Mouse (Mus musculus): ENCODE results near the gene Plekhh3. TPM values are rescaled to one million over a fixed set of nuclear protein-coding genes. Genes with fewer than 3 reads are reported as not detected.

The Plekhh3 gene
- polyA plus RNA-seq, 2 experiments from 2014 or later = not detected

DNA sequence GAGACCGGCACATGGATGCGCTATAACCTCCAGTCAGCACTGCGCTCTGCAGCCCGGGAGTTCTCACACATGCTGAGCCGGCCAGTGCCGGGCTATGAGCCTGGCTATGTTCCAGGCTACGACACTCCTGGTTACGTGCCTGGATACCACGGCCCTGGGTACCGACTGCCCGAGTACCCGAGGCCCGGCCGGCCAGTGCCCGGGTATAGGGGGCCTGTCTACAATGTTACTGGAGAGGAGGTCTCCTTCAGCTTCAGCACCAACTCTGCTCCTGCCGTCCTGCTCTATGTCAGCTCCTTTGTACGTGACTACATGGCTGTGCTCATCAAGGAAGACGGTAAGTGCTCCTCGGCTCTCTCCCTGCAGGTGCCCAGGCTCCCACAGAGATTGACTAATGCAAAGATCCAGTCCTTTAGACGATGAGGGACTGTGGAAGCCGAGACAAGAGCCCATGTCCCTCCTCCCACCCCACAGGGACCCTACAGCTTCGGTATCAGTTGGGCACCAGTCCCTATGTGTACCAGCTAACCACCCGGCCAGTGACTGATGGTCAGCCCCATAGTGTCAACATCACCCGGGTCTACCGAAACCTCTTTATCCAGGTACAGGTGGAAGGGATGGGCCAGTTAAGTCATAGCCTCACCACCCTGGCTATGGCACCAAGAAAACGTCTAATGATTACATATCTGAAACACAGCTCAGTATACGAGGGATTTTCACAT, 15.5 kb upstream of the Plekhh3 start:
- ATAC-seq = no peak

DNA sequence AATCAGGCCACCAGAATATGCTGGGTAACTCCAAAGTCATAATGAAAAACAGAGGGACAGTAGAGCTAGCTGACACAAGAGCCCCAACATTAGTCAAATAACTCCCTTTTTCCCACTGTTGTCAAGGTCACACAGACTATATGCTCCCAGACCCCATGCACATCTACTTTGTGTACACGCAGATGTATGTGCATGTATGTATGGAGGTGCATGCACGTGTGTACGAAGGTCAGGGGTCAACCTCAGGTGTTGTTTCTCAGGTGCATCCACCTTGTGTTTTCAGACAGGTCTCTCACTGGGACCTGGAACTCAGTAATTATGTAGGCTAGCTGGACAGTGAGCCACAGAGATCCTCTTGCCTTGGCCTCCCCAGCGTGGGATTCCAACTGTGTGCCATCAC, 14.3 kb upstream of the Plekhh3 start:
- ATAC-seq = no peak

DNA sequence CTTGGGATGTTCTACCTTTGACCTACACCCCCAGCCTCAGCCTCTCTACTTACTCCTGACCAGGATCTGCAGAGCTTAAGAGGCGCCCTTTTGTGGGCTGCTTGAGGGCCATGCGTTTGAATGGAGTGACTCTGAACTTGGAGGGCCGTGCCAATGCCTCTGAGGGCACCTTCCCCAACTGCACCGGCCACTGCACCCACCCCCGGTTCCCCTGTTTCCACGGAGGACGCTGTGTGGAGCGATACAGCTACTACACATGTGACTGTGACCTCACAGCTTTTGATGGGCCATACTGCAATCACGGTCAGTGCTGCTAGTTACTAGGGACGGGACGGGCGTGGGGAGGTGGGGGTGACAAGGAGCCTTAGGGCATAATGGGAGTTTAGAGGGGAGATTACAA, 13.8 kb upstream of the Plekhh3 start:
- ATAC-seq = no peak

DNA sequence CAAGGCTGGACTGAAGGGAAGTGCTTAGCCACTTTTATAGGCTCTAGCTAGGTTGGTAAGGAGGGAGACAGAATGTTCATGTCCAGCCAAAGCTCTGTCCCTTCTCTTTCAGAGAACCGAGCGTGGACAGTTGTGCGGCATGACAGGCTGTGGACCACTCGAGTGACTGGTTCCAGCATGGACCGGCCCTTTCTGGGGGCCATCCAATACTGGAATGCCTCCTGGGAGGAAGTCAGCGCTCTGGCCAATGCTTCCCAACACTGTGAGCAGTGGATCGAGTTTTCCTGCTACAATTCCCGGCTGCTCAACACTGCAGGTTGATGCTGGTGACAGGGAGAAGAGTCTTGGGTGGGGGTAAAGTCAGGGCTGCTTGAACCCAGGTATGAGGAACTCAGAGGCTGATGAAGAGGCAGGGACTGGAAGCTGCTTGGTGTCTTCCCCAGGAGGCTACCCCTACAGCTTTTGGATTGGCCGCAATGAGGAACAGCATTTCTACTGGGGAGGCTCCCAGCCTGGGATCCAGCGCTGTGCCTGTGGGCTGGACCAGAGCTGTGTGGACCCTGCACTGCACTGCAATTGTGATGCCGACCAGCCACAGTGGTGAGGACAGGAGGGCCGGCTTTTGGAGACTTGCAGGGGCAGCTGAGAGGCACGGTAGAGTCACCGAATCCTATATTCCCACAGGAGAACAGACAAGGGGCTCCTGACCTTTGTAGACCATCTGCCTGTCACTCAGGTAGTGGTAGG, 11.8 kb upstream of the Plekhh3 start:
- ATAC-seq = no peak

DNA sequence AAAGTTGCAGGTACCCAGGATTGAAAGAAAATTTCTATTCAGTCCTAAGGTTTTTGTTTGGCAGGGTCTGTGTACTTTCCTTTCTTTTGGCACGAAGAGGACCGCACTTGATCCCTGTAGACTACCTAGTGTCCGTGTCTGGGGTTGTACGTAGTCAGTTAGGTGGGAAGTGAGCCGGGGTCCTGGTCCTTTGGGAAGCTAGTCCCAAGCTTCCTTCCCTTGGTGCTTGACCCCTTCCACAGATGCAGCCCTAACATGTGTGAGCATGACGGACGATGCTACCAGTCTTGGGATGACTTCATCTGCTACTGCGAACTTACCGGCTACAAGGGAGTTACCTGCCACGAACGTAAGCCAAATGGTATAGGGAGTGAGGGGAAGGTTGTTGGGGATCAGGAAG, 10.8 kb upstream of the Plekhh3 start:
- no peak for ATAC-seq

DNA sequence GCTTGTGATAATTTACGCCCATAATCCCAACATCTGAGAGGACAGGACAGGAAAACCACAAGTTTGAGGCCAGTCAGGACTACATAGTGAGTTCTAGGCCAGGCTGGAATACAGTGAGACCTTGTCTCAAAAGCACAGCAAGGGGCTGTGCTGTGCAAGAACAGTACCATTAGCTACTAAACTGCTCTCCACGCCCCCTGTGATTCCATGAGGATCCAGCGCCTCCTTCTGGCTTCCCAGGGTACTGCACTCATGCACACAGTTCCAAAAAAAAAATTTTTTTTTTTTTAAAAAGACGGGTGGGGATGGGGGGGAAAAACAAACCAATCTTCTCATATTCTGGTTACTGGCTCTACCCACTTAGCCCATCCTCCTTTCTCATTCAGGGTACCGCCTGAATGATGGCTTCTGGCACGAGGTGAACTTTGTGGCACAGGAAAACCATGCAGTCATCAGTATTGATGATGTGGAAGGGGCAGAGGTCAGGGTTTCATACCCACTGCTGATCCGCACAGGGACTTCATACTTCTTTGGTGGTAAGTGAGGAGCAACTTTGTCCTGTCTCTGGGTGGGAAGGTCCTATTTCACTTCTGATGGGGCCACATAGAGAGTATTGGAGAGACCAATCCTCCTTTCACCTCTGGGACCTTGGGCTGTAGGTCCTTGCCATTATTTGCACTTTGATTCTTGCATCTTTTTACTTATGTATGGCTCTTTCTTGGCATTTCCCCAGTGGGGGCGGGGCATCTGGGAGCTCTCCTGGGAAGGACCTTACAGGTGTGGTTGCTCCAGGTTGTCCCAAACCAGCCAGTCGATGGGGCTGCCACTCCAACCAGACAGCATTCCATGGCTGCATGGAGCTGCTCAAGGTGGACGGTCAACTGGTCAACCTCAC, 9.9 kb upstream of the Plekhh3 start:
- ATAC-seq = no peak

DNA sequence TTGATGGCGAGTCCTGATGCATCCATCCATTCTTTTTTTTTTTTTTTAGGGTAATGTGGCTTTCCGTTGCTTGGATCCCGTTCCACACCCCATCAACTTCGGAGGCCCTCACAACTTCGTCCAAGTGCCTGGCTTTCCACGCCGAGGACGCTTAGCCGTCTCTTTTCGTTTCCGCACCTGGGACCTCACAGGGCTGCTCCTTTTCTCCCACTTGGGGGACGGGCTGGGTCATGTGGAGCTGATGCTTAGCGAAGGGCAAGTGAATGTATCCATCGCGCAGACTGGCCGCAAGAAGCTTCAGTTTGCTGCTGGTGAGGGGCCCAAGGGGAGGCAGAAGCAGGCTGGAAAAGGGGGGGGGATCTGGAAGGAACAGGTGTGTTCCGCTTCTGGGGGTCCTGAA, 9.1 kb upstream of the Plekhh3 start:
- no peak for ATAC-seq

DNA sequence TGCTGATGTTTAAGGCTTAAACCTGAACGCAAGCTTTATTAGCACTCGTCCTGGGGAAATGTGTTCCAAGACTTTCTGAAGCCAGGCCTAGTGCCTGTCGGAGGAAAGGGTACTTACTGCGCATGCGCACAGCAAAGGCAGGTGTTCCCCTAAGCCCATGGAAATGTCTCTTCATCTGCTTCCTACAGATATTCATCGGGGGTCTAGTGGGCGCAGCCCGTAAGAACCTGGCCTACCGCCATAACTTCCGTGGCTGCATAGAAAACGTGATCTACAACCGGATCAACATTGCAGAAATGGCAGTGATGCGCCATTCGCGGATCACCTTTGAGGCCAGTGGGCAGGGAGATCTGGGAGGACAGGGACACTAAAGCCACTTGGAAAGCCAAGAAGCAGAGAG, 8.2 kb upstream of the Plekhh3 start:
- ATAC-seq = no peak

DNA sequence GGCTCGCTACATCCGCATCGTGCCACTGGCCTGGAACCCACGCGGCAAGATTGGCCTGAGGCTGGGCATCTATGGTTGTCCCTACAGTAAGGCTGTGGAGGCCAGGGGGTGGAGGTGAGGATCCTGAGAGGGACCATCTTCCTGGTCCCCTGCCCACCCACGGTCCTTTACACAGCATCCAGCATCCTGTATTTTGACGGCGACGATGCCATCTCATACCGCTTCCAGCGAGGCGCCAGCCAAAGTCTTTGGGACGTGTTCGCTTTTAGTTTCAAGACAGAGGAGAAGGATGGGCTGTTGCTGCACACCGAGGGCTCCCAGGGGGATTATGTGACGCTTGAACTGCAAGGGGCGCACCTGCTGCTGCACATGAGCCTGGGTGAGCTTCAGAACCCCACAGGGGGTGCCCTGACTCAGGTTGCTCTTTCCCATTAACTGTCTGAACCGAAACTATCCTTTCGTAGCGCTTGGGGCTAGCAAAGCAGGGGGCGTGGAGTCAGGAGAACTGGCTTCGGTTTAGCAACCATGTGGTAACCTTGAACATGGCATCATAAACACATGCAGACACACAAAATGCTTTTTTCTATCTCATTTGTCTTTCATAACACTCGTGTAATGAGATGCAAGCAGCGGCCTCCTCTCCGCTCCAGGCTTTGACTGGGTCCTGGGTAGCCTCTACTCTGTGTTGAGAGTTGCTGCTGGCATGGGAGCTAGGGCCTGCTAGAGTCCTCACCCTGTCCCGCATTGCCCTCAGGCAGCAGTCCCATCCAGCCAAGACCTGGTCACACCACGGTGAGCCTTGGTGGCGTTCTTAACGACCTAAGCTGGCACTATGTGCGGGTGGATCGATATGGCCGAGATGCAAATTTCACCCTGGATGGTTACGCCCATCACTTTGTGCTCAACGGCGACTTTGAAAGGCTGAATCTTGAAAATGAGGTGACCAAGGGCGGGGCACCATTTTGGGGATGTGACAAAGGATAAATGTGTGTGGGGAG, 7.2 kb upstream of the Plekhh3 start:
- ATAC-seq = no peak

DNA sequence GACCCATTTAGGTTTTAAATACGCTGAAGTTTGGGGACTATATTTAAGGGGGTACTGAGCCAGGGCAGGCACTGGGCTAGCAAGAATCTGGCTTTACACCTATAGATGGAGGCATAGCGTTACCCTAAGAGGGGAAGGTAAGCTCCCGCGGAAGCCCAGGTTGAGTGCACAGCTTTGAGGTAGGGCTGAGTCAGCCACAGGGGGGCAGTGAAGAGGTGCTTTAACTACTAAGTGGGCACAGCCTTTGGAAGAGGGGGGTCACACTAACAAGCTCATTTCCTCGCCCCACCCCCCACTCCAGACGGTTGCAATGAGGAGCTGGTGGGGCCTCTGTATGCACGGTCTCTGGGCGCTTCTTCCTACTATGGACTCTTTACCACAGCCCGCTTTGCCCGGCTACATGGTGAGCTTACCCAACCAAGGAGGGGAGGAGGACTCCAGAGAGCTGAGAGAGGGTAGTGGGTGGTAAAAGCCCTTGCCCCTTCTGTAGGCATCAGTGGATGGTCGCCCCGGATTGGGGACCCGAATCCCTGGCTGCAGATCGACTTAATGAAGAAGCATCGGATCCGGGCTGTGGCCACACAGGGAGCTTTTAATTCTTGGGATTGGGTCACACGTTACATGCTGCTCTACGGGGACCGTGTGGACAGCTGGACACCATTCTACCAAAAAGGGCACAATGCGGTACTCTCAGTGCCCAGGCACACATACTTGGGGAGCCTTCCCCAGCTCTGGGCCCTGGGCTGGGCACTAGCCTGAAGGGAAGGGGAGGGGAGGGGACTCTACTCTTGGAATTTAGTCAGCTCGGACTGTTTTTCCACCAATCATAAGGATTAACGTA, 6.0 kb upstream of the Plekhh3 start:
- no peak for ATAC-seq

DNA sequence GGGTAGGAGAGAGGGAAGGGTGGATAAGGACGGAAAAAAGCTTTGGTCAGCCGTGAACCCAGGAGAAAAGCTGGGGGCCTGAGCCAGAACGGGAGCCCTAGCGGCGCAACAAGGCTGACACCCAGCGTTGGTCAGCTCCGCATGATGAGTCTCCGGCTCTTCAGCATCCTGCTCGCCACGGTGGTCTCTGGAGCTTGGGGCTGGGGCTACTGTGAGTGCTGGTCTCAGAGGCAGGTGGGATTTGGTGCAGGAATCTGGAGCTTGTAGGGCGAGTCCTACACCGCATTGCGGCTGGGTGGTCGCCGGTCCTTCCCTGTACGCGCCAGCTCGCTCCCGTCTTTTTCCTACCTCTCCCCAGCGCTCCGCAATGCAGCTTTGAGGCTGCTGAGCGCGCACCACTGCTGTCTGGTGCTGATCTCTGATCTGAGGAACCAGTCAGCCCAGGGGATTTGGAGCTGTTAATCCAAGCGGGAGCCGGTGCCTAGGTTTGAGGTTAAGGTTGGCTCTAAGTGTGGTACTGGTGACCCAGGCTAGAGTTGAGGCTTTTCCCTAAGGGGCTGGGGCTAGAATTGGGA, 5.1 kb upstream of the Plekhh3 start:
- no peak for ATAC-seq

DNA sequence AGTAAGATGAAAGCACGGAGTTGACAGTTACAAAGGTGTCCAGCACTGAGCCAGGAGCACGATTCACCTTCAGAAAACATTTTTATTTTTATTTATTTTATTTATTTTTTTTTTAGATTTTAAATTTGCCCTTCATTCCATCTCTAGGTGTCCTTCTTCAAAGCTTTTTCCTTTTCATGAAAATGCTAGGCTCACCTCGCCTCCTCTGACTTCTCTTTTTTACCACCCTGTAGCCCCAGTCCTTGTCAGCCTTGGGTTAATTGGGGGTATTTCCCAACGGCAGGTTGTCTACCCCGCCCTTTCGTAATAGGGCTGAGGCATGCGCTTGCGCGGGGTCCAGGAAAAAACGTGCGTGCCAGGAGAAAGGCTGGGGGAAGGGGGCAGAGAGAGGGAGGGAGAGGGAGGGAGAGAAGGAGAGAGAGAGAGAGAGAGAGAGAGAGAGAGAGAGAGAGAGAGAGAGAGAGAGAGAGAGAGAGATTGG, 4.5 kb upstream of the Plekhh3 start:
- no peak for ATAC-seq

DNA sequence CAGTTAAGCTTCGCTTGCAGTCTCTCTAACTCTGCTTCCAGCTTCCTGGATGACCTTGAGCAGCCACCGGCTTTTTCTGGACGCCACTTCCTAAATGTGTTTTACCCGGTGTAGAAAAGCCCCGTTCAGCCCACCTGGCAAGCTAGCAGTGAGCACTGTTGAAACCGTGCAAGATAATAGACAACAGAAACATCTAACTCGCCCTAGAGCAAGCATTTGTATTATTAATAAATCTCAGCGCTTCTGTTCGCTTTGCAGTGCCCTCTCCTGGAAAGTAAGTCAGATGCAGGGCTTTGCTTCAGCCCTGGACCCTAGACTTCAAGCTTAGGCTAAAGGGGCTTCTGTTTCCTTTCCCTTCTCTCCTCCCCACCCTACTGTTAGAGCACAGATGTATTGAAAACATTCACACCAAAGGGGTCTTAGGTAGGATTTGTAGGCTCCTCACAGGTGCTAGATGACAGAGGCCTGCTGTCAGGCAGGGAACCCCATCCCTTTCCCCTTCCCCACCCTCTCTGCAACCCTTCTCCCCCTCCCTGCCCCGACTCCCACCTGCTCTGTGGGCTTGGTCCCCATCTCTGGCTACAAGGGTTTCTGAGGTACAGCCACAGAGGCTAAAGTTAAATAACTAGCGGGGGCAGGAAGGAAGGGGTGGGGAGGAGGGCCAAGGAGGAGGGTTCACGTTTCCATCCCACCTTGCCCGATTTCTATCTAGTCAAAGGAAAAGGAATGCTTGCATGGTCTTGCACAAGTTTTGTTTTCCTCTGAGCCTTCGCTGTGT, 3.9 kb upstream of the Plekhh3 start, which contains the start of gene Ccr10:
TSS of gene Ccr10 (minus strand) at position 593 of the 778 bp plus-strand sequence.
- ATAC-seq = no peak

DNA sequence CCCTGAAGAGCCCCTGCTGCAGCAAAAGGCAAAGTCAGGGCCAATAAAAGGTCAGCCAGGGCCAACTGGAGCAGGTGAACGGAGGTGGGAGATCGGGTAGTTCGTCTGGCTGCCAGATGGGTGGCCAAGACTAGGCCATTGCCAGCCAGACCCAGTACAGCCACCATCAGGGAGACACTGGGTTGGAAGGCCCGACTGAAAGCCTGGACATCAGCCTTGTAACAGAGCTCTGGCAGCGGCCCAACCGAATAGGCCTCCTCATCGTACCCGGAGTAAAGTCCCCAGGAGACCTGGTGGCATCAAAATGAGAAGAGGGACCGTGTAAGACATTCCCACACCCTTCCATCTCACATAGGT, 3.2 kb upstream of the Plekhh3 start:
- ATAC-seq = no peak

DNA sequence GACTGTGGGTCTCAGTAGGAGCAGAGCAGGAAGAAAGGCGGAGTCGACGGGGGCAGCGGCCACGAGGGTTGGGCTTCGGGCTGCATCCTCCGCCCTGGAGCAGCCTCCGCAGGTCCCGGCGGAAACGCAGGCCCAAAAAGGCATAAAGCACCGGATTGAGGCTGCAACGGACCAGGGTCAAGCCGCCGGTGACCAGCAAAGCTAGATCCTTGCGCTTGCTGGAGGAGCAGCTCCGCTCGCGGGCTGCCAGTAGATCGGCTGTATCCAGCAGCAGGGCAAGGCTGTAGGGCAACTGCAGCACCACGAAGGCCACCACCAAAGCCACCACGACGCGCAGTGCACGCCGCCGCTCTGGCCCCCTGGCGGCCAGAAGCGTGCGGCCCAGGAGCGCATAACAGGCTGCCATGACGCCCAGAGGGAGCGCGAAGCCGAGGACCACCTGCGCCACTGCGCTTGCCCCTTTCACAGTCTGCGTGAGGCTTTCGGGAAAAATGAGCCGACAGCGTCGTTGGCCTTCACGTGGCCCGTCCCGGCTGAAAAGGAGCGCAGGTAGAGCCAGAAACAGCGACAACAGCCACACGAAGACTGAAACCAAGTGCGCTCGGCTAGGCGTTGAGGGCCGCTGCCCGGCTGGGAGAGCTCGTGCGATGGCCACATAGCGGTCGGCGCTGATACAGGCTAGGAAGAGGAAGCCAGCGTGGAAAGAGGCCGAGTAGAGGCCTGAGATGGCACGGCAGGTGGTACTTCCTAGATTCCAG, 2.7 kb upstream of the Plekhh3 start:
- peak; percentile 81 for ATAC-seq

DNA sequence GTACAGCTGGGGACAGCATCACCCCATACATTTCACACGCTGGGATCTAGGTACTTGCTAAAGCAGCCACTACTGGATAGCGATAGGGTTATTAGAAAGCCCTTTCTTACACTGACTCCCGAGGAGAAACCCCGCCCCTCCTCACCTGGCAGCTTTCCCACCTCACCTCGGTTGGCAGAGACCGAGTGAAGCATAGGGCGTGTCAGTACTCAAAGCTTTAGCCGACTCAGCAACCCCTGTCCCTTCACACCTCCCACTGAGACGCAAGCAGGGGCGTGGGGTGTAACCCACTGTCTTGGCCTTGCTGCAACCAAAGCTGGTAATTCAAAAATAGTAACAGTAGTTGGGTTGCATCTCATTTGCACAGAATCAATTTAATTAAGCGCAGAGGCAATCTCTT, 2.0 kb upstream of the Plekhh3 start:
- ATAC-seq = no peak

DNA sequence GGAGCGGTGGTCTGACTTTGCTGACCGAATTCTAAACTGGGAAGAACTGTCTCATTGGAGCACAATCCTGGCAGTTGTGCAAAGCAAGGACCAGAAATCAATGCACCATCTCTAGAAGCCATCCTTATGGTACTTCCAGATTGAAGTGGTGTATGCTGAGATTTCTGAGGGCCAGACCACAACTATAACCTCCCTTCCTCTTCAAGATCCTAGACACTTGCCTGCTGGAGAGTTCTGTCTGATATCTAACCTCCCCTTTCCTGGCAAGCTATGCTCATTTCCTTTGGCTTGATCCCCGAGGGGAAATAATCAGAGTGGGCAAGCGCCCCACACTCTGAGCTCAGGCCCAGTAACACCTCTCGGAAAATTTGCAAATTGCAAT, 1.3 kb upstream of the Plekhh3 start:
- no peak for ATAC-seq

DNA sequence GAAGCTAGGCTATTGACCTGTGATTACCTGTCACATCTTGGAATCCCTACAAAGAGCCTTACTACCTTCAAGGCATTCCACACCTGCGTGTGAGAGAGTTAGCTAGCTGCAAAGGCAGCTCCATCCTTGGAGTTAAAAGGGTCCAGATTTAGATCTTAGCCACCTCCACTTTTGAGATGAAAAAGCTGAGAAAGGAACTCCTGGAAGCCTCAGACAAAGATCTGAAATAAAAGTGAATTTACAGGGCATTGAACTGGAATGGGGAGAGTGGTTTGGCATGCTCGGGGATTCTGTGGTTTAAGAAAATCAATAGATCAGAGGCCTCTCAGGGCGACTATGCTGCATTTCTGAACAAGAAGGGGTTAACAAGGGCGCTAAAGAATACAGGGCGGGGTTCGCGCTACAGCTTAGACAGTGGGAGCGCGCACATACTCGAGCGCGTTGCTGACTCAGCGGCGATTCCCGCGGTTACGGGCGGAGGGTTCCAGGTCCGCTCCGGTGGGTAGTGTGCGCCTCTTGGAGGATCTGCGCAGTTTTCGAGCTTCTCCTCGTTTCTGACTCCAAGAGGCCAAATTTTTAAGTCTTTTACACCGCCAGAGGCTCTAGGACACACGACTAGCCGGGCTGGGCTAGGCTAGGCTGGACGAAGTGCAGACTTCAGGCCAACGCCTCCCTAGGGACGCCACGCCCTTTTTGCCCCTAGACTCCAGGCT, 726 bp upstream of the Plekhh3 start:
- no peak for ATAC-seq
